Mouse (Mus musculus) embryonic facial prominence, embryonic 13.5 days (tissue): ENCODE data around the gene Olfr1150-ps1. TPM values are rescaled to one million over a fixed set of nuclear protein-coding genes. Genes with fewer than 3 reads are reported as not detected.

ENCODE experiments used
- ATAC-seq: fragments of 200-750 bp; cut with Nextera tagmentation; 2 replicates; pipeline ENCODE4 v1.8.0; 2017; ENCODE audit warnings: low read depth; ENCODE audit not compliant: insufficient number of reproducible peaks, insufficient read depth, low FRiP score, low TSS enrichment
- H3K27ac ChIP-seq: fragments of 300-500 bp; sonication (generic); 2 replicates; pipeline ENCODE4 v1.5.1; 2015; ENCODE audit warnings: moderate library complexity, mild to moderate bottlenecking, inconsistent platforms
- H3K27me3 ChIP-seq: fragments of 300-500 bp; sonication (generic); 2 replicates; pipeline ENCODE4 v1.6.1; 2015; ENCODE audit warnings: mild to moderate bottlenecking, inconsistent platforms
- H3K36me3 ChIP-seq: fragments of 300-500 bp; sonication (generic); 2 replicates; pipeline ENCODE4 v1.6.1; 2015; ENCODE audit warnings: mild to moderate bottlenecking, inconsistent platforms
- H3K4me1 ChIP-seq: fragments of 300-500 bp; sonication (generic); 2 replicates; pipeline ENCODE4 v1.6.1; 2015; ENCODE audit warnings: inconsistent platforms
- H3K4me2 ChIP-seq: fragments of 300-500 bp; sonication (generic); 2 replicates; pipeline ENCODE4 v1.6.1; 2015; ENCODE audit warnings: moderate library complexity, mild to moderate bottlenecking, inconsistent platforms
- H3K4me3 ChIP-seq: fragments of 300-500 bp; sonication (generic); 2 replicates; pipeline ENCODE4 v1.5.1; 2015; ENCODE audit warnings: mild to moderate bottlenecking, inconsistent platforms
- H3K9ac ChIP-seq: fragments of 300-500 bp; sonication (generic); 2 replicates; pipeline ENCODE4 v1.6.1; 2015; ENCODE audit warnings: mild to moderate bottlenecking, inconsistent platforms
- H3K9me3 ChIP-seq: fragments of 300-500 bp; sonication (generic); 2 replicates; pipeline ENCODE4 v1.6.1; 2016; ENCODE audit warnings: inconsistent platforms
- WGBS: fragments of 180-500 bp; shearing (Covaris S2); methylation state at CpG from one replicate; pipeline ENCODE4 v1.1.7; 2015; ENCODE audit warnings: mixed read lengths; 5-methylcytosine and 5-hydroxymethylcytosine counted together
- polyA plus RNA-seq: library from polyadenylated mRNA; unstranded; fragments of >200 nt; fragmentation: Nextera tagmentation; extraction: Ambion mirVana; gene quantifications from 2 replicates; pipeline ENCODE4 v1.2.1, GENCODE M21; 2015

Gene Olfr1150-ps1
- not detected in 2 replicates for polyA plus RNA-seq

- H3K4me2 ChIP-seq: no peak within 1 kb of the TSS
- no peaks in the 10 kb centered on the region for H3K36me3 ChIP-seq
- no peaks in the 10 kb centered on the region for H3K4me1 ChIP-seq
- no peak within 1 kb of the TSS for H3K4me3 ChIP-seq
- H3K9me3 ChIP-seq: no peaks in the 10 kb centered on the region
- no peak for ATAC-seq
- 84% methylated on average over 1 of the region's 1 CpGs for WGBS
- H3K27ac ChIP-seq: no peak within 1 kb of the TSS
- no peaks in the 10 kb centered on the region for H3K27me3 ChIP-seq
- no peak within 1 kb of the TSS for H3K9ac ChIP-seq
Measured at GRCm38 (mm10) chr2:87843693-87844092, at the start of gene Olfr1150-ps1. TSS of gene Olfr1150-ps1 (plus strand) at chr2:87843993.

- H3K4me2 ChIP-seq: no peak within 1 kb of the TSS
- no peak for ATAC-seq
- no peak within 1 kb of the TSS for H3K4me3 ChIP-seq
- H3K4me1 ChIP-seq: no peaks in the 10 kb centered on the region
- H3K27me3 ChIP-seq: no peaks in the 10 kb centered on the region
- H3K9ac ChIP-seq: no peak within 1 kb of the TSS
- H3K36me3 ChIP-seq: no peaks in the 10 kb centered on the region
- no peaks in the 10 kb centered on the region for H3K9me3 ChIP-seq
- H3K27ac ChIP-seq: no peak within 1 kb of the TSS
Measured at GRCm38 (mm10) chr2:87800292-87800691, 43.5 kb upstream of the Olfr1150-ps1 start, which contains the start of gene Olfr1143. TSS of gene Olfr1143 (plus strand) at chr2:87800592.

- no peak for ATAC-seq
- Histone ChIP-seq H3K4me1 (no peaks in the 10 kb centered on the region), H3K27me3 (no peaks in the 10 kb centered on the region), H3K36me3 (no peaks in the 10 kb centered on the region), H3K4me3 (no peak within 1 kb of the TSS), H3K27ac (no peak within 1 kb of the TSS), H3K9me3 (no peaks in the 10 kb centered on the region), H3K4me2 (no peak within 1 kb of the TSS), H3K9ac (no peak within 1 kb of the TSS)
- WGBS: 75% methylated on average over 1 of the region's 1 CpGs
Measured at GRCm38 (mm10) chr2:87809522-87809921, 34.3 kb upstream of the Olfr1150-ps1 start, which contains the start of gene Olfr1145. TSS of gene Olfr1145 (plus strand) at chr2:87809822.

- no peak within 1 kb of the TSS for H3K9ac ChIP-seq
- WGBS: 79% methylated on average over 1 of the region's 1 CpGs
- no peak within 1 kb of the TSS for H3K4me3 ChIP-seq
- H3K36me3 ChIP-seq: no peaks in the 10 kb centered on the region
- H3K4me2 ChIP-seq: no peak within 1 kb of the TSS
- no peaks in the 10 kb centered on the region for H3K4me1 ChIP-seq
- H3K27me3 ChIP-seq: no peaks in the 10 kb centered on the region
- H3K27ac ChIP-seq: no peak within 1 kb of the TSS
- H3K9me3 ChIP-seq: no peaks in the 10 kb centered on the region
- no peak for ATAC-seq
Measured at GRCm38 (mm10) chr2:87830233-87830632, 13.6 kb upstream of the Olfr1150-ps1 start, which contains the start of gene Olfr1148. TSS of gene Olfr1148 (plus strand) at chr2:87830533.

- no peak for ATAC-seq
- H3K9ac ChIP-seq: no peak within 1 kb of the TSS
- no peaks in the 10 kb centered on the region for H3K4me1 ChIP-seq
- no peaks in the 10 kb centered on the region for H3K36me3 ChIP-seq
- no peaks in the 10 kb centered on the region for H3K9me3 ChIP-seq
- no peak within 1 kb of the TSS for H3K27ac ChIP-seq
- WGBS: 81% methylated on average over 1 of the region's 1 CpGs
- H3K4me3 ChIP-seq: no peak within 1 kb of the TSS
- H3K27me3 ChIP-seq: no peaks in the 10 kb centered on the region
- H3K4me2 ChIP-seq: no peak within 1 kb of the TSS
Measured at GRCm38 (mm10) chr2:87855562-87855961, 11.8 kb downstream of the Olfr1150-ps1 start, which contains the start of gene Olfr1151. TSS of gene Olfr1151 (plus strand) at chr2:87855862.

- no peaks in the 10 kb centered on the region for H3K36me3 ChIP-seq
- no peak within 1 kb of the TSS for H3K27ac ChIP-seq
- H3K27me3 ChIP-seq: no peaks in the 10 kb centered on the region
- no peak within 1 kb of the TSS for H3K4me3 ChIP-seq
- no peak for ATAC-seq
- no peaks in the 10 kb centered on the region for H3K4me1 ChIP-seq
- H3K9me3 ChIP-seq: no peaks in the 10 kb centered on the region
- no peak within 1 kb of the TSS for H3K4me2 ChIP-seq
- no peak within 1 kb of the TSS for H3K9ac ChIP-seq
Measured at GRCm38 (mm10) chr2:87866192-87866591, 22.4 kb downstream of the Olfr1150-ps1 start, which contains the start of gene Olfr1152. TSS of gene Olfr1152 (plus strand) at chr2:87866492.

GRCm38 (mm10) chr2:87894662-87895061, 50.9 kb downstream of the Olfr1150-ps1 start, which contains the start of gene Olfr1153:
TSS of gene Olfr1153 (plus strand) at chr2:87894962.
- no peak within 1 kb of the TSS for H3K27ac ChIP-seq
- H3K27me3 ChIP-seq: no peaks in the 10 kb centered on the region
- H3K9ac ChIP-seq: no peak within 1 kb of the TSS
- no peak for ATAC-seq
- no peak within 1 kb of the TSS for H3K4me2 ChIP-seq
- H3K36me3 ChIP-seq: no peaks in the 10 kb centered on the region
- H3K4me3 ChIP-seq: no peak within 1 kb of the TSS
- WGBS: 73% methylated on average over 1 of the region's 1 CpGs
- H3K4me1 ChIP-seq: no peaks in the 10 kb centered on the region
- H3K9me3 ChIP-seq: no peaks in the 10 kb centered on the region

Other genes starting within 250 kb of the Olfr1150-ps1 start
- not detected in 2 replicates for gene Olfr1130, start 237.8 kb upstream of the Olfr1150-ps1 start, polyA plus RNA-seq
- not detected in 2 replicates for gene Olfr1131, start 216.9 kb upstream of the Olfr1150-ps1 start, polyA plus RNA-seq
- not detected in 2 replicates for gene Olfr1132, start 206.5 kb upstream of the Olfr1150-ps1 start, polyA plus RNA-seq
- gene Olfr1133, start 196.6 kb upstream of the Olfr1150-ps1 start, polyA plus RNA-seq: not detected in 2 replicates
- gene Olfr1134, start 185.5 kb upstream of the Olfr1150-ps1 start, polyA plus RNA-seq: not detected in 2 replicates
- gene Olfr1135, start 170.3 kb upstream of the Olfr1150-ps1 start, polyA plus RNA-seq: not detected in 2 replicates
- not detected in 2 replicates for gene Olfr1136, start 150.0 kb upstream of the Olfr1150-ps1 start, polyA plus RNA-seq
- 0.29 TPM in 1 of 2 replicates, not detected in the other for gene Olfr1137, start 130.8 kb upstream of the Olfr1150-ps1 start, polyA plus RNA-seq
- gene Olfr1138, start 104.0 kb upstream of the Olfr1150-ps1 start, polyA plus RNA-seq: not detected in 2 replicates
- gene Olfr1140, start 100.2 kb upstream of the Olfr1150-ps1 start, polyA plus RNA-seq: not detected in 2 replicates
- gene Olfr1141, start 90.0 kb upstream of the Olfr1150-ps1 start, polyA plus RNA-seq: not detected in 2 replicates
- gene Olfr152, start 64.5 kb upstream of the Olfr1150-ps1 start, polyA plus RNA-seq: not detected in 2 replicates
- gene Olfr1143, start 43.4 kb upstream of the Olfr1150-ps1 start, polyA plus RNA-seq: not detected in 2 replicates
- not detected in 2 replicates for gene Olfr1145, start 34.2 kb upstream of the Olfr1150-ps1 start, polyA plus RNA-seq
- not detected in 2 replicates for gene Olfr1148, start 13.5 kb upstream of the Olfr1150-ps1 start, polyA plus RNA-seq
- gene Olfr1151, start 11.9 kb downstream of the Olfr1150-ps1 start, polyA plus RNA-seq: not detected in 2 replicates
- gene Olfr1152, start 22.5 kb downstream of the Olfr1150-ps1 start, polyA plus RNA-seq: not detected in 2 replicates
- not detected in 2 replicates for gene Olfr1153, start 51.0 kb downstream of the Olfr1150-ps1 start, polyA plus RNA-seq
- gene Olfr1154, start 61.2 kb downstream of the Olfr1150-ps1 start, polyA plus RNA-seq: not detected in 2 replicates
- gene Olfr1155, start 101.1 kb downstream of the Olfr1150-ps1 start, polyA plus RNA-seq: not detected in 2 replicates
- not detected in 2 replicates for gene Olfr1156, start 109.1 kb downstream of the Olfr1150-ps1 start, polyA plus RNA-seq
- not detected in 2 replicates for gene Olfr1157, start 124.3 kb downstream of the Olfr1150-ps1 start, polyA plus RNA-seq
- gene Olfr74, start 130.7 kb downstream of the Olfr1150-ps1 start, polyA plus RNA-seq: not detected in 2 replicates
- gene Olfr1158, start 146.1 kb downstream of the Olfr1150-ps1 start, polyA plus RNA-seq: not detected in 2 replicates
- not detected in 2 replicates for gene Olfr1160, start 164.3 kb downstream of the Olfr1150-ps1 start, polyA plus RNA-seq
- gene Olfr1161, start 178.8 kb downstream of the Olfr1150-ps1 start, polyA plus RNA-seq: not detected in 2 replicates
- not detected in 2 replicates for gene Olfr73, start 193.7 kb downstream of the Olfr1150-ps1 start, polyA plus RNA-seq
- gene Olfr1162, start 207.1 kb downstream of the Olfr1150-ps1 start, polyA plus RNA-seq: not detected in 2 replicates
- not detected in 2 replicates for gene Olfr1163, start 227.8 kb downstream of the Olfr1150-ps1 start, polyA plus RNA-seq
- not detected in 2 replicates for gene Olfr1164, start 250.0 kb downstream of the Olfr1150-ps1 start, polyA plus RNA-seq